Mouse (Mus musculus) lung, embryonic 15.5 days (tissue): ENCODE measurements around the gene Zbtb20. TPM values are rescaled to one million over a fixed set of nuclear protein-coding genes. Genes with fewer than 3 reads are reported as not detected.
"Not testable (repeated sequence)": the region's sequence is repeated elsewhere in the genome, so short reads cannot be mapped to it uniquely, and the experiment has no call there.

ENCODE experiments used
- ATAC-seq: fragments of 200-750 bp; cut with Nextera tagmentation; 2 replicates; pipeline ENCODE4 v1.8.0; 2017; ENCODE audit warnings: moderate number of reproducible peaks, borderline replicate concordance; ENCODE audit not compliant: low FRiP score, low TSS enrichment; ENCODE audit errors: extremely low read depth
- H3K27ac ChIP-seq: fragments of 300-500 bp; sonication (generic); 2 replicates; pipeline ENCODE4 v1.5.1; 2015; ENCODE audit warnings: moderate library complexity, mild to moderate bottlenecking, inconsistent platforms
- H3K27me3 ChIP-seq: fragments of 300-500 bp; sonication (generic); 2 replicates; pipeline ENCODE4 v1.6.1; 2015; ENCODE audit warnings: inconsistent platforms
- H3K36me3 ChIP-seq: fragments of 300-500 bp; sonication (generic); 2 replicates; pipeline ENCODE4 v1.6.1; 2015; ENCODE audit warnings: inconsistent platforms
- H3K4me1 ChIP-seq: fragments of 300-500 bp; sonication (generic); 2 replicates; pipeline ENCODE4 v1.6.1; 2015; ENCODE audit warnings: inconsistent platforms
- H3K4me2 ChIP-seq: fragments of 300-500 bp; sonication (generic); 2 replicates; pipeline ENCODE4 v1.6.1; 2015; ENCODE audit warnings: inconsistent platforms, mild to moderate bottlenecking, moderate library complexity
- H3K4me3 ChIP-seq: fragments of 300-500 bp; sonication (generic); 2 replicates; pipeline ENCODE4 v1.5.1; 2015; ENCODE audit warnings: mild to moderate bottlenecking, inconsistent platforms
- H3K9ac ChIP-seq: fragments of 300-500 bp; sonication (generic); 2 replicates; pipeline ENCODE4 v1.6.1; 2015; ENCODE audit warnings: inconsistent platforms
- H3K9me3 ChIP-seq: fragments of 300-500 bp; sonication (generic); 2 replicates; pipeline ENCODE4 v1.6.1; 2016; ENCODE audit warnings: inconsistent platforms
- WGBS: fragments of 180-500 bp; shearing (Covaris S2); methylation state at CpG from one replicate; pipeline ENCODE4 v1.1.7; 2015; 5-methylcytosine and 5-hydroxymethylcytosine counted together
- polyA plus RNA-seq: library from polyadenylated mRNA; unstranded; fragments of >200 nt; fragmentation: Nextera tagmentation; extraction: Ambion mirVana; gene quantifications from 2 replicates; pipeline ENCODE4 v1.2.1, GENCODE M21; 2015

Zbtb20 gene
- polyA plus RNA-seq, 1 experiment from 2014 or later, result 22.1 TPM

DNA sequence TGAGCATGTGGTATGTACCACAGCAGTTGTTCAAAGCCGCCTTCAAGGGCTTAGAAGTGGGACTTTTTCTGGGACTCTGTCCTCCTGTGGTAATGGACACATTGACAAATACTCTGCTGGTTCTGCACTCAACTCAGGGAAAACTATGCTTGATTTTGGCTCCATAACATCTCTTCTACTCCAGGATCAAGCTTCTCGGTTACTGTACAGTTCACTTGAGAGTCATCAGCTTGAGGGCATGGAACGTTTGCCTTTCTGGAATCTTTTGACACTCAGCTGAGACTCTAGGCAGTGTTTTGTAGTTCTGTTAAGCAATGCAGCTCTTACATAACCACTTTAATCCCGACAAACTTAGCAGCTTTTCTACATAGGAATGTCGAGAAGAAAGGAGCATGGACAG is 36.1 kb downstream of the Zbtb20 start:
- H3K4me2 ChIP-seq, result no peak overlapping the region
- H3K36me3 ChIP-seq, result no peaks in the 10 kb centered on the region
- no peaks in the 10 kb centered on the region for H3K9me3 ChIP-seq
- ATAC-seq, result no peak
- no peak overlapping the region for H3K9ac ChIP-seq
- no peak overlapping the region for H3K4me3 ChIP-seq
- no peak overlapping the region for H3K27ac ChIP-seq
- H3K27me3 ChIP-seq, result no peaks in the 10 kb centered on the region
- H3K4me1 ChIP-seq, result peaks cover 7% of the 10 kb centered on the region; the same call in 1 of the 2 replicates
- WGBS, result 59% methylated on average over 5 of the region's 5 CpGs

DNA sequence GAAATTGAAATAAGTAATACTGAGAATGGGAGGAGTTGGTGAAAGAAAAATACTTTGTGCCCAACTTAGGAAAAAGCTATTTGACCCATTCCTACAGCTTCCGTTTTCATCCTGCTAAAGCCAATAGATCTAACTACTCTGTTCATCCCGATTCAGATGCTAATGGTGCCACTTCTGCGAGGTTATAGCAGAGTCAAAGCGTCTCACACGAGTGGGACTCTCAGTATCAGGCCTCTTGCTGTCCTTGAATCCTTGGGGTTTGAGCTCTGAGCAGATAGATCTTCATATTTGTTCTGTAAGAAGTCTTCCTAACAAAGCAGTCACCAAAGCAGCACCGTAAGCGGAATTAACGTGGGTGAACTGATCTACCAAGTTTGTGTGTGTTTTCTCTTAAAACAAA is 37.6 kb downstream of the Zbtb20 start:
- Histone ChIP-seq H3K4me2 (no peak overlapping the region), H3K9ac (no peak overlapping the region), H3K27ac (no peak overlapping the region), H3K9me3 (no peaks in the 10 kb centered on the region), H3K4me1 (peaks cover 4% of the 10 kb centered on the region; the same call in 1 of the 2 replicates), H3K4me3 (no peak overlapping the region), H3K27me3 (no peaks in the 10 kb centered on the region), H3K36me3 (no peaks in the 10 kb centered on the region)
- no peak for ATAC-seq
- 73% methylated on average over 8 of the region's 8 CpGs for WGBS

DNA sequence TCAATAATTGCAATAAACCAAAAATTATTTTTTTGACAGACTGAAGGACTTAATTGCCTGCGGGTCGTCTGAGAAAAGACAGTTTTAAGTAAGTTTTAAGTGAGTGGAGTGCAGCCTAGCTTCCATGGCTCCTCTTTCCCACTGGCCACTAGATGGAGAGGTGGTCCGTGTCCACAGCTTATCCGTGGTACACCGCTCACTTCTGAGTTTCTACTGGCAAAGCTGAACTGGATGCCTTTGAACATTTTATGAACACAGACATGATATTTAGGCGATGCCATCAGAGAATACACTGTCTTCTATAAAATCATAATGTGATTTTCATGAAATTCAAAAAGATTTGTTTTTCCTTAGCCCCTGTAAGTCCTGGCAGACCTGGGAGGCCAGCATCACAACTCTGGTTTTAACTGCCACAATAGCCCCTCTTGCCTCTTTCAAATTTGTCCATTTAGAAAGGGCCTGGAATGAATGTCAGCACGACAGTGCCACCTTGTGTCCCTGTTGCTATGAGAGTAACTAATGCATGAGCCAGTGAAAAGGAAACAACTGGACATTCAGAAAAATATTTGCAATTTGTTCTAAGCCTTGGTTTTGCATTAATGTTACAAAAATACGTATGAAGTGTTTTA is 38.9 kb downstream of the Zbtb20 start:
- Histone ChIP-seq H3K27ac (no peak overlapping the region), H3K4me2 (no peak overlapping the region), H3K4me3 (no peak overlapping the region), H3K27me3 (no peaks in the 10 kb centered on the region), H3K36me3 (no peaks in the 10 kb centered on the region), H3K4me1 (peaks cover 4% of the 10 kb centered on the region; the same call in 1 of the 2 replicates), H3K9me3 (no peaks in the 10 kb centered on the region), H3K9ac (no peak overlapping the region)
- WGBS, result 50% methylated on average over 8 of the region's 8 CpGs
- peak; percentile 31; the same call in 1 of the 2 replicates for ATAC-seq

DNA sequence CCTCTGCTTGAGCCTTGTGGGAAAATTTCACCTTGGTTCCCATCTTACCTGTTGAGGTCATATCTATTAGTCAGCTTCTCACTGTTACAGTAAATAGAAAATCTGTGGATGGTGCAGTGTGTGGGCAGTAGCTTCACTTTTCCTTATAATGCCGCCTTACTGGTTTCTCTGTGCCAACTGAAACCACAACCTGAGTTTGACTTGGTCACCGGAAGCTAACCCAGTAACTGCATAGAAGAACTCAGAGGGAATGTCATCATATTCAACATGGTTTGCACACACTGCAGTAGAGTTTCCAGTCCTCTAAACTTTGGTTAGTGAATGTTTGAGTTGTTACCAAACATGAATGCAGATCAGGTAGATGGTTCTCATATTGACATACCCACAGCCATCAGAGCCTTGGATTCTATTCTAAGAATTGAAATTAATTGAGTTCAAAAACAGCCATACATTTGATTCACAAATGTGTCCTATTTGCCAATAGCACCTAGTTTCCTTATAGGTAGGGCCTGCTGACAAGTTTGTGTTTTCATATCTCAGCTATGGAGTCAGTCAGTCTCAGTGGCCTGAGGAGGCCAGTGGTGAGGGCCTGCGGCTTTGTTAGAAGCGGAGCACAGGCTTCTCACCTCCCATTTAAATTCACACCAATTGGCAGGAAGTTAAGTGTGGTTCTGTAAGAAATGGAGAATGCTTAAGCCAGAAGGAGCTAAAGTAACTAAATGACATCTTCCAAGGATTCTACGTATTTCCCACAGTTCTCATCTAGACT is 44.5 kb downstream of the Zbtb20 start:
- Histone ChIP-seq H3K36me3 (no peaks in the 10 kb centered on the region), H3K27ac (no peak overlapping the region), H3K4me2 (no peak overlapping the region), H3K9ac (no peak overlapping the region), H3K9me3 (no peaks in the 10 kb centered on the region), H3K4me1 (no peaks in the 10 kb centered on the region), H3K27me3 (no peaks in the 10 kb centered on the region), H3K4me3 (no peak overlapping the region)
- no peak for ATAC-seq
- 84% methylated on average over 5 of the region's 5 CpGs for WGBS

DNA sequence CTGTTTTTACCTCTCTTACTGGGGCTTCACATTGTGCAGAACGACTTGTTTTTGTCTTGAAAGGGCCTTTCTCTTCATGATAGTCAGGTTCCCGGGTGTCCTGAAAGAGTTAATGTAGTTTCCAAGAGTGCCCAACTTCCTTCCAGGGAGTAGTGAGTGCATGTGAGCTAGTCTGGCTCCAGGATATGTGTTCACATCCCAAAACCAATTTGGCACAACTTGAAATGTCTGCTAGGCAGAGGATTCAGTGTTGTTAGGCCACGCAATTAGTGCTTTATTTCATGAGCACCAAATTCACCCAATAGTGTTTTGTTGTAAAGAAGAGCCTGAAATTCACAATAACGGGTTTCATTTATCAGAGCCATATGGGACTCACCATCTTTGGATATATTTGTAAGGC is 45.8 kb downstream of the Zbtb20 start:
- Histone ChIP-seq H3K4me1 (no peaks in the 10 kb centered on the region), H3K9ac (no peak overlapping the region), H3K4me3 (no peak overlapping the region), H3K4me2 (no peak overlapping the region), H3K27ac (no peak overlapping the region), H3K9me3 (no peaks in the 10 kb centered on the region), H3K27me3 (no peaks in the 10 kb centered on the region), H3K36me3 (no peaks in the 10 kb centered on the region)
- WGBS, result 74% methylated on average over 4 of the region's 4 CpGs
- ATAC-seq, result no peak

DNA sequence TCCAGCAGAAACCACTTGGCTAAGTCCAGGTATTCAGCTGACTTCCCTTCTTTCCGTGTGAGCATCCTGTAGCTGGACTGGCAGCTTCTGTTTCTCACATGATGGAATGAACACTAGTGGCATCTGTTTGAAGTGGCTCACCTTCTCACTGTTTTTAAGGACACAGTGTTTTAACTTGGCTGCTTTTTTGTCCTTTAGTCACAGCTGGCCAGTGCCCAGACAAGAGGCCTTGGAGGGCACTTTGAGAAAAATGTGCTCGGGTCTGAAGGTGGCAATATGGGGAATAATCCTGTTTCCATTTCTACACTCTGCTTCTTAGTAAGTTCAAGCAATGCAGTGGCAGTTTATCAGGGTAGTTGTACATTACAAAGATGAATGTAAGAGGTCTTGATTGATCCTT is 62.5 kb downstream of the Zbtb20 start:
- no peak overlapping the region for H3K27ac ChIP-seq
- WGBS, result 42% methylated on average over 2 of the region's 2 CpGs
- no peaks in the 10 kb centered on the region for H3K36me3 ChIP-seq
- H3K9me3 ChIP-seq, result no peaks in the 10 kb centered on the region
- no peak overlapping the region for H3K4me3 ChIP-seq
- H3K9ac ChIP-seq, result no peak overlapping the region
- no peak for ATAC-seq
- H3K4me1 ChIP-seq, result no peaks in the 10 kb centered on the region
- no peak overlapping the region for H3K4me2 ChIP-seq
- no peaks in the 10 kb centered on the region for H3K27me3 ChIP-seq

DNA sequence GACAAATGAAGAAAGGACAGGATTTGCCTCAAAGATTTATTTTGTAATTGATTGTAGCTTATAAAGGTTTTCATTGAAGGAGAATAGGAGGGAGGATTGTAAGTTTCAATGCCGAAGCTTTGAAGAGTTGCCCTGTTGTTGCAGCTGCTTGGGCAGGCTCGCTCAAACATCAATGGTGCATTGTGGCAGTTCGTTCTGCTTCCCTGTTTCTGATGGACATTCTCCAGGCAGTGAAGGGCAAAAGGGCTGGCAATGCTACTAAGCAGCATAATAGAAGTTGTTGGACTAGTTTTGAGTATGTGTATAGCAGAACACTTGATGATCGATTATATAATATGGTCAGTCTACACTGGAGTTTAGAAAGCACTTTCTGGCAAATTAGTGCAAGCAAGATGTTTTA is 71.3 kb downstream of the Zbtb20 start:
- Histone ChIP-seq H3K27me3 (no peaks in the 10 kb centered on the region), H3K4me1 (no peaks in the 10 kb centered on the region), H3K27ac (no peak overlapping the region), H3K36me3 (no peaks in the 10 kb centered on the region), H3K9me3 (no peaks in the 10 kb centered on the region), H3K4me2 (no peak overlapping the region), H3K4me3 (no peak overlapping the region), H3K9ac (no peak overlapping the region)
- WGBS, result 59% methylated on average over 4 of the region's 4 CpGs
- ATAC-seq, result no peak

DNA sequence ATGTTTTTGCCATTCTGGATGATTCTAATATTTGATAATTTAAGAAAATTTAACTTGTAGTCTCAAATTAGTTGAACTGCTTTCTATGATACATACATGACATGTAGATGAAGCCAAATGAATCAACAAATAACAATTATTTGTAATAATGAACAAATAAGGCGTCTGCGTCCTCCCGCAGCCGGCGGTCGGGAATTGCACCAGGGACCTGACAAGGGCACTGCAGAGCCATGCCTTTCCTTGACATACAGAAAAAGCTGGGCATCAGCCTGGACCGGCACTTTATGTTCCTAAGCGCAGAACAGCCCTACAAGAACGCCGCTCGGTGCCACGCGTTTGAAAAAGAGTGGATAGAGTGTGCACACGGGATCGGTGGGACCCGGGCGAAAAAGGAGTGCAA is 79.7 kb downstream of the Zbtb20 start:
- not testable (repeated sequence) for H3K27me3 ChIP-seq, H3K9ac ChIP-seq, H3K4me1 ChIP-seq, H3K36me3 ChIP-seq, H3K4me3 ChIP-seq, ATAC-seq, H3K9me3 ChIP-seq, H3K27ac ChIP-seq, H3K4me2 ChIP-seq
- 94% methylated on average over 17 of the region's 17 CpGs for WGBS

DNA sequence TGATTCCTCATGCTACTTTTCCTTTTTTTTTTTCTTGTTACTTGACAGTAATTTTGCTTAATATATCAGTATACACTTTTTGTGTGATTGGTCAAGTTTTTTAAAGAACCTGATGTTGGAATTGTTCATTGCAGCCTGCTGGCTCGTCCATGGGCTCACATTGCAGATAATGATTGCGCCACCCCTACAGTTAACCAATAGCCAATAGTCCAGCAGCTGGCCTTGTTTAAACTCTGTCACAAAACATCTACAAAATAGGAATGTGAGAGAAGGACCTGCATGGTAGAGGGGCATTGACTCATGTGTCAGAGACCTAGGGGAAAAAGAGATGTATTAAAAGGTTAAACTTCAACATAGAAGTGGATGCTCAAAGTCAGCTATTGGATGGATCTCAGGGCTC is 97.2 kb downstream of the Zbtb20 start:
- Histone ChIP-seq H3K27ac (no peak overlapping the region), H3K9me3 (no peaks in the 10 kb centered on the region), H3K4me1 (no peaks in the 10 kb centered on the region), H3K36me3 (no peaks in the 10 kb centered on the region), H3K4me2 (no peak overlapping the region), H3K9ac (no peak overlapping the region), H3K27me3 (no peaks in the 10 kb centered on the region), H3K4me3 (no peak overlapping the region)
- WGBS, result 69% methylated on average over 2 of the region's 2 CpGs
- ATAC-seq, result no peak

DNA sequence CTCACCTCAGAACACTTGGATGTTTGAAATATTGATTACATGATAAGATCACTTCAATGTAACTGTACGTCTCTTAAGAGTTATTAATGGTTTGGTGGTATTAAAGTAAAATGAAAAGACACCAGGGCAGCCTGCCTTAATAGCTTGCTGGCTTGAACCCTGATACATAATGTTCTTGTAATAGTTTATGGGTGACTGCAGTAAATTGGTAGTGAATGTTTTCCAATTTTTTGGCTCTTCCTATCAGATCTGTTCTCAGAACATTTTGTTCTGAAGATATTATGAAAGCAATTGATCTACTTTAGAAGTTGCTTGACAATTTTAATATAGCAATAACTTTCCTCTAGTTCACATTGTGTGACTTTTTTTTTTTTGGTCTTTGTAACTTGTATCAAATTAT is 123.2 kb downstream of the Zbtb20 start:
- H3K36me3 ChIP-seq, result no peaks in the 10 kb centered on the region
- no peak overlapping the region for H3K9ac ChIP-seq

DNA sequence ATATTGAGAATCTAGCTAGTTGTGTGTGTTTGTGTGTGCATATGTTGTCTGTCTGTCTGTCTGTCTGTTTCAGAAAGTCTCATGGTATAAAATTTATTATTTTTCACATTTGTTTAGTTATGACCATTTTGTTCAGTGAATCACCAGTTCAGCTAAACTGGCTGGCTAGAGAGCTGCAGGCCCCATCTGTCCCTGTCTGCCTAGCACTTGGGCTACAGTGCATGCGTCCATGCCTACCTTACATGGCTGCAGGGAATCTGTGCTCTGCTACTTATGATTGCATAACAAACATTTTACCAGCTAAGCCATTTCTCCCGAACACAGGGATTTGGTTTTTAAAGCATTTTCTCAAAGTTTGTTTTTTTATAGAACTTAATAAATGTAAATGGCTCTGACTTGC is 150.7 kb downstream of the Zbtb20 start:
- Histone ChIP-seq H3K36me3 (no peaks in the 10 kb centered on the region), H3K27me3 (no peaks in the 10 kb centered on the region), H3K4me3 (no peak overlapping the region), H3K9me3 (no peaks in the 10 kb centered on the region), H3K4me2 (no peak overlapping the region), H3K9ac (no peak overlapping the region), H3K4me1 (no peaks in the 10 kb centered on the region), H3K27ac (no peak overlapping the region)
- ATAC-seq, result no peak
- 75% methylated on average over 2 of the region's 2 CpGs for WGBS

More for the DNA sequence above, 123.2 kb downstream of the Zbtb20 start:
- H3K9me3 ChIP-seq, result no peaks in the 10 kb centered on the region
- no peak overlapping the region for H3K4me2 ChIP-seq
- H3K4me1 ChIP-seq, result no peaks in the 10 kb centered on the region
- H3K27me3 ChIP-seq, result no peaks in the 10 kb centered on the region
- 64% methylated on average over 1 of the region's 1 CpGs for WGBS
- no peak for ATAC-seq
- no peak overlapping the region for H3K27ac ChIP-seq
- H3K4me3 ChIP-seq, result no peak overlapping the region

DNA sequence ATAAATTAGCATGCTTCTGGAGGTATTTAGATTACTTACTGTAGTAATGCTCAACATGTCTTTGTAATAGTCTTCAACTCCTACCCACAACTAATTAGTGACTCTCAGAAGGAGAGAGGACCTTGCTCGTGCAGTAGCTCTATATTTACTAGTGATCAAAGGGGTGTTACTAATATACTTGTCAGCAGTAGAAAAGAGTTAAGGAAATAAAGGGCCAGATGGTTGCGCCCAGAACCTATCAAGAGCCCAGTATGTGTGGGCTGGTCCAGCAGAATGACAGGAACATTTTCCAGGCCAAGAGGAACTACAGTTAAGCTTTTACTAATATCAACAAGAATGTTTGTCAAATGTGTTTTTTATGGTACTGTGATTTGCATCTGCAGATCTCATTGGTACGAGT is 153.6 kb downstream of the Zbtb20 start:
- Histone ChIP-seq H3K4me2 (no peak overlapping the region), H3K36me3 (no peaks in the 10 kb centered on the region), H3K27me3 (no peaks in the 10 kb centered on the region), H3K27ac (no peak overlapping the region), H3K9me3 (no peaks in the 10 kb centered on the region), H3K4me1 (no peaks in the 10 kb centered on the region), H3K9ac (no peak overlapping the region), H3K4me3 (no peak overlapping the region)
- ATAC-seq, result no peak
- 60% methylated on average over 3 of the region's 3 CpGs for WGBS
